Mouse (Mus musculus) macrophage (primary cell): ENCODE results near the gene Mfap4. TPM values are rescaled to one million over a fixed set of nuclear protein-coding genes. Genes with fewer than 3 reads are reported as not detected.

Source experiments
- H3K27ac ChIP-seq: fragments of 350-480 bp; formaldehyde crosslinking; 2 replicates; pipeline ENCODE4 v1.9.0; 2021
- H3K36me3 ChIP-seq: fragments of 350-480 bp; formaldehyde crosslinking; 2 replicates; pipeline ENCODE4 v1.9.0; 2021; ENCODE audit errors: inconsistent target
- H3K4me3 ChIP-seq: fragments of 350-480 bp; formaldehyde crosslinking; 2 replicates; pipeline ENCODE4 v1.9.0; 2021; ENCODE audit errors: inconsistent target
- H3K79me2 ChIP-seq: fragments of 350-480 bp; formaldehyde crosslinking; 2 replicates; pipeline ENCODE4 v1.9.0; 2021; ENCODE audit errors: inconsistent target
- WGBS: methylation state at CpG from one replicate; pipeline ENCODE4 v1.1.7; 2026; ENCODE audit warnings: inconsistent platforms; ENCODE audit not compliant: missing documents; 5-methylcytosine and 5-hydroxymethylcytosine counted together
- polyA plus RNA-seq: library from polyadenylated mRNA; stranded (reverse); fragments of 250-400 nt; gene quantifications from 3 replicates; pipeline ENCODE4 v1.2.4, GENCODE M21; 2018; ENCODE audit warnings: inconsistent platforms

Gene Mfap4
- polyA plus RNA-seq, 1 experiment from 2014 or later: not detected

DNA sequence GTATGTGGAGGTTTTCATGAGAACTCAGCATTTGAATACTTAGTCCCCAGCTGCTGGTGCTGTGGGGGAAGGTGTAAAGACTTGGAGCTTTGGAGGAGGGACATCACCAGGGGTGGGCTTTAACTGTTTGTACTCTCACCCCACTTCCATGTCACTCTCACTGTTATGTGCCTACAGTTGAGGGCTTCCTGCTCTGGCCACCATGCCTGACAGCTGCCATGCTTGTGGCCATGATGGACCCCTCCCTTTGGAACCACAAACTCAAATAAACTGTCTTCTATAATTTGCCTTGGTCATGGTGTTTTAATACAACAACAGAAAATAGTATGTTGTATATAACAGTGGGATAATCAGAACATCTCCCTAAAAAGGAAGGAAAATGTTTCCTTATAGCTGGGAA is 14.4 kb upstream of the Mfap4 start:
- no peaks in the 10 kb centered on the region for H3K79me2 ChIP-seq
- no peaks in the 10 kb centered on the region for H3K36me3 ChIP-seq
- no peak overlapping the region for H3K27ac ChIP-seq
- no peak overlapping the region for H3K4me3 ChIP-seq

DNA sequence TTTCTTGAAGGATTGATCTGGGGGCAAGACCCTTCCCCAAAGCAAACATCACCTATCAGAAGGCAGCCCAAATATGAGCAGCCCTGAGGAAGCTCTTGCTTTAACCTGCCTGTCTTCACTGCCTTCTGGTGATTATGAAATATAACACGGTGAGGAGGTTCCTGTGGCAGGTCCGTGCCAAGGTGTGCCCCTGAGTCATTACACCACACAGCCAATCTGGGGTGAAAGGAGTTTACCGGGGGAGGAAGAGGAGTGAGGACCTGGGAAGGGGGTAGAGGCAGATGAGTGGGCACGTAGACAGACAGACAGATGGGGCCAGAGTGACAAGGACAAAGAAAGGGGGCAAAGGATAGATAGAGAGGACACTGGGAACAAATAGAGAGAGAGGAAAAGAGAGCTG is 11.6 kb upstream of the Mfap4 start:
- Histone ChIP-seq H3K79me2 (no peaks in the 10 kb centered on the region), H3K27ac (no peak overlapping the region), H3K36me3 (no peaks in the 10 kb centered on the region), H3K4me3 (no peak overlapping the region)
- 61% methylated on average over 4 of the region's 4 CpGs for WGBS

DNA sequence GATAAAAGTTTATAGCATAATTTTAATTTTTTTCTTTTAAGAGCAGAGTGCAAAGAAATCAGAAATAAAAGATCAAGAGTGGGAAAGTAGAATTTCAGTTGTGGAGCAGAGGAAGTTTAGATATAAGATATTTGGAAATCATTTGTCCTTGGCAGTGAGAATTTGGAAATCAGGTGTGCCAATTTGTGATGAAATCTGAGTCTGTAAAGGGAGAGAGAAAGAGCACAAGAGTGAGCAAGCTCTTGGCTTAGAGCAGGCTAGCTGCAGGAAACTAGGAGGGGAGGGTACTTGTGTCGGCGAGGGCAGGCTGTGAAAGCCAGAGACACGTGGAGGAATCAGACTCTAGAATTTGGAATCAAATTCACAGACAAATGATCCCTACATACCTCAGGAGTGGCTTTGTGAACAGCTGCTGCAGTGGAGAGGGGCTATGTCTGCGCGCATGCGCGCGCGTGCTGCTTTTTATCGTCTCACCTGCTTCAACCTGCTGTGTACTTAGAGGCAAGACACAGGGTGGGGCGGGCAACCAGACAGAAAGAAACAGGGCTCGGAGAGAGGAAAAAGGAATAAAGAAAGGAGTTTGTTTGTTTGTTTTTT is 8.3 kb upstream of the Mfap4 start:
- WGBS: 67% methylated on average over 12 of the region's 12 CpGs
- H3K27ac ChIP-seq: no peak overlapping the region
- H3K4me3 ChIP-seq: no peak overlapping the region
- no peaks in the 10 kb centered on the region for H3K36me3 ChIP-seq
- H3K79me2 ChIP-seq: no peaks in the 10 kb centered on the region

DNA sequence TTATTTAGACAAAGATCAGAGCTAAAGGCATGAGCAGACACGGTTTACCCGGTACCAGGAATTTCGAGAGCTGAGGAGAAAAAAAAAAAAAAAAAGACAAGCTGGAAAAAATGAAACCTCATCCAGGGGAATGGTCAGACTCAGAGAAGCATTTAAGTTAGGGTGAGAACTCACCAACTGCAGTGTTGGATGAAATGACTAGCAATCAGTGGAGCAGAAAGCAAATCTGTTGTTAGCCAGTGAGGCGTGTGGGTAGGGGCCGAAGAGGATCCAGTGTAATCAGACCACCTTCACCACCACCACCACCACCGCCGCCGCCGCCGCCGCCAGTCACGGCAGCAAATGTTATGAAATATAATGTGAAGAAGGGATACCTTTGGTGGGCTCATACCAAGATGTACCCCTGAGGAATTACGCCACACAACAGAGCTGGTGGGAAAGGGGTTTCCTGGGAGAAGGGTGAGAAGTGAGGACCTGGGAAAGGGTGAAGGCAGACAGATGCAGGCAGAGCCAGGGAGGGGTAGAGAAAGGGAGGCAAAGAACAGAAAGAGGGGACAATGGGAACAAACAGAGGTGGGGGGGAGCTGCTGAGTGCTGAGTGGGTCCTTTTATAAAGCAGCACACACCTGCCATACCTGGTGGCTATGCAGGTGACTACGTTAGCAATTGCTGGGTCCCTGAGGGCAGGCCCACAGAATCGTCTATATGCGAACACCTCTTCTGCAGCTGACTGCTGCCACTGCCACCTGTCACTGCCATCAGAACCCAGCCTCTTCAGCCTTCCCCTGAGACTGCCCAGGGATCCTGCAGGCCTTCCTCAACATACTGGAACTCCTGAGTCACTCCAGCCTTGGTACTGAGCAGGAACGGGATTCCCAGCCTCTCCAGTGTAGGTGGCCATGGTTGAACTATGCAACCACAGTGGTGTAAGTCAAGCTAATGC is 7.4 kb upstream of the Mfap4 start:
- no peaks in the 10 kb centered on the region for H3K36me3 ChIP-seq
- WGBS: 86% methylated on average over 16 of the region's 17 CpGs

DNA sequence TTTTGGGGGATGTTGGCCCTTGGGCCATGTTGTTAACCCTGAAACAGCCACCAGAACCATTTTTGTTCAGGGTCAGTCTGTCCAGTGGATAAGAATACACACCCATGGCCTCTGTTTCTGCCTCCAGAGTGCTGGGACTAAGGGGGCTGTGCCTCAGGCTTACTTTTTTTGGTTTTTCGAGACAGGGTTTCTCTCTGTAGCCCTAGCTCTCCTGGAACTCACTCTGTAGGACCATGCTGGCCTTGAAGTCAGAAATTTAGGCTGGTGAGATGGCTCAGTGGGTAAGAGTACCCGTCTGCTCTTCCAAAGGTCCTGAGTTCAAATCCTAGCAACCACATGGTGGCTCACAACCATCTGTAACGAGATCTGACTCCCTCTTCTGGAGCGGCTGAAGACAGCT is 6.4 kb upstream of the Mfap4 start:
- 97% methylated on average over 4 of the region's 4 CpGs for WGBS
- Histone ChIP-seq H3K4me3 (no peak overlapping the region), H3K27ac (no peak overlapping the region), H3K36me3 (no peaks in the 10 kb centered on the region), H3K79me2 (no peaks in the 10 kb centered on the region)

More for the DNA sequence above, 7.4 kb upstream of the Mfap4 start:
- Histone ChIP-seq H3K27ac (no peak overlapping the region), H3K79me2 (no peaks in the 10 kb centered on the region), H3K4me3 (no peak overlapping the region)

DNA sequence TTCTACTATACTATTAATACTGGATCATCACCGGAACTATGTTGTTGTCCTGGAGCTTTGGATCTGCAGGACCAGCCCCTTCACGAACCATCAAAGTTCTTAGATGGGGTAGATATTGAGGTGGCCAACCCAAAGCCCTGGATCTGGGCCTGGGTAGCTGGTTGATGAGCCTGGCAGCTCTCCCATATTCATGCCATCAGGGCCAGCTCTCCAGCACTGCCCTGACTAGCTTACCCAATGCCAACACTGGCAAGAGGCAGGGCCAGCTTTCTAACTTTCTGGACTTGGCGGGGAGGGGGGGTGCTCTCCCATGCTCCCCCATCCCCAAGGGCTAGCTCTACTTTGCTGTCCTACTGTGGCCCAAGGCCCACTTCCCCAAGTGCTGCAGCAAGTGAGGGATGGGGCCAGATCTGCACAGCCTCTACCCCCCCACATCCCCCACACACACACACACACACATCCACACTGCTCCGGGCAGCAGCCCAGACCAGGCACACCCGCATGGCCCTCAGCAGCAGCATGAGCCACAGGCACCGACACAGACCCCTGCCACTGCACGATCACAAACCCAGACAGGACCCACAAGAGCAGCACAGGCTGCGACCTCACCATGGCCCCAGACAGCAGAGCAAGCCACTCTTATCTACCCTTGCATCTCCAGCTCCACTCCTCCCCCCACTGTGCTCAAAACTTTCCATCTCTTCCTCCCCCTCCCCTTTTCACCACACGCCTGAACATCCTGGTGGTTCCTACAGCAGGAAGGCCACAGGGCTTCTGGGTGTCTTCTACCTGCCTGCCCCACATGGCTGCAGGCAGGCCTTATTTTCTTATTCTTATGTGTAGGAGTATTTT is 3.8 kb upstream of the Mfap4 start:
- Histone ChIP-seq H3K4me3 (no peak overlapping the region), H3K36me3 (no peaks in the 10 kb centered on the region), H3K79me2 (no peaks in the 10 kb centered on the region), H3K27ac (no peak overlapping the region)
- 72% methylated on average over 9 of the region's 9 CpGs for WGBS

DNA sequence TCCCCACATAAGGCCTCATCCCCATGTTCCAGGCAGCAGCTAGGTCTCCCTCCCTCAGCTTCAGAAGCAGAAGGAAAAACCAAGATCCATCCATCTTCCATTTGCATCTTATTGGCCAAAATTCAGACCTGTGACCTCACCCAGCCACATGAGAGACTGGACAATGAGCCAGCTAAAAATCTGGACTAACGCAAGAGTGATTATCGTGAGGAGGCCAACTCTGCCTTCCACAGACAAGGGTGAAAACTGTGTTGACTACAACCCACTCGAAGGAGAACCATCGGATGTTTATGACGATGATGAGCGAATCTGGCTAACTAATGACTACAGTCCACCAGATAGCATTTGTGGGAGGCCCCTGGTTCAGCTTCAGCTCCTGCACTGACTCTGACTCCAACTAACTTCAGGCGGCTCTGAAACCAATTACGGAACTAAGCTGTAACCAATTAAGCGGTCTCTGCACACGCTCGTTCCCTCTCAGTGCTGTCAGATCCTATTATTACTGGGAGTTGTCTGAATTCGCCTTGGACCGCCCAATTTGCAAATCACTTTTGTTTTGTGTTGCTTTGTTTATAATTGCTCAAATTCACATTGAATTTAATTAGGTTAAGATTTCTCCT is 1.9 kb upstream of the Mfap4 start:
- no peak overlapping the region for H3K27ac ChIP-seq
- H3K4me3 ChIP-seq: no peak overlapping the region
- H3K36me3 ChIP-seq: no peaks in the 10 kb centered on the region
- 95% methylated on average over 13 of the region's 13 CpGs for WGBS
- no peaks in the 10 kb centered on the region for H3K79me2 ChIP-seq

DNA sequence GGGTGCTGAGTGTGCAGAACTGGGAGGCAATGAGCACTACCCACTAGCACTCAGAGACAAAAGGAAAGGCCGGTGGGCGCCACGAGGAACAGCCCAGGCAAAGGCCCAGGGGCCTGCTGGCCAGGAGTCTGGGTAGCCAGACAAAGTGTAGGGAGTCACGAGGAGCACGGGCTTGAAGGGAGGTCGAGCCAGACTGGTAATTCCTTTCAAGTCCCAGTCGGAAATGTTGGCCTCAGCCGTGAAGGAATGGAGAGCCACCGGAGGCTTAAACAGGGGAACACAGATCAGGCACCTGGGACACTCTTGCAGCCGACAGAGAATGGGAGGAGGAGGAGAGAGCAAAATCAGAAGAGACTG is 997 bp upstream of the Mfap4 start:
- 66% methylated on average over 10 of the region's 10 CpGs for WGBS
- no peaks in the 10 kb centered on the region for H3K79me2 ChIP-seq
- peaks cover 5% of the 10 kb centered on the region for H3K36me3 ChIP-seq
- H3K4me3 ChIP-seq: no peak overlapping the region
- no peak overlapping the region for H3K27ac ChIP-seq

DNA sequence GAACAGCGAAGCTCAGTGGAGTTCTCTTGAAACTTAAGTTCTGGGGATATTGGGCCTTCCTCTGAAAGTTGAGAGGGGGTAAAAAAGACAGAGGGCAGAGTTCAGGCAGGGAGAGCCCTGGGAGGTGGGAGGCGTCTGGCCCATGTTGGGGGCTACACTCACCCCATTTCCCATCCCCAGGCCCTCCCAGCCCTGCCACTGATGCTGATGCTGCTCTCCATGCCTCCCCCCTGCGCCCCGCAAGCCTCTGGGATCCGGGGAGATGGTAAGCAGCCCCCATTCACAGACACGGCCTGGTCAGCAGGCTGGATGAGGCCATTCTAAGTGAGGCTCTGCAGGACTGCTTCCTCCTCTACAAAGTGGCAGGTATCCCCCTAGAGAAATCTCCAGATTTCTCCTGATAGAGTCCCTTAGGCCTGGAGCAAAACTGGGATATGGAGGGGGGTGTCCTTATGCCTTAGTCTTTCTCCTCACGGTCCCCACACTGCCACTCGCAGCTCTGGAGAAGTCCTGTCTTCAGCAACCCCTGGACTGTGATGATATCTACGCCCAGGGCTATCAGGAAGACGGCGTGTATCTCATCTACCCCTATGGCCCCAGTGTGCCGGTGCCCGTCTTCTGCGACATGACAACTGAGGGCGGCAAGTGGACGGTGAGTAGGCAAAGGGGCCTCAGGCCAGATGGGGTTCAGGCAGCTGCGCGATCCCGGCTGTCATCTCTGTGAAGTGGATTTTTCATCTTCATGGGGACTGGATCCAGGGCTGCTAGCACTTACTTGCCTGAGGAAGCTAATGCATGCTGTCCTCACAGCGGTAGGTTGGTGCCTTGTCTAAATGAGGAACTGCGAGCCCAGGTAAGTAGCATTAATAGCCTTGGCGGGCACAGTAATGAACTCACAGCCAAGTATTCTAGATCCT is 568 bp downstream of the Mfap4 start:
- no peak overlapping the region for H3K4me3 ChIP-seq
- peaks cover 17% of the 10 kb centered on the region for H3K36me3 ChIP-seq
- no peak overlapping the region for H3K27ac ChIP-seq
- peaks cover 4% of the 10 kb centered on the region; the same call in 1 of the 2 replicates for H3K79me2 ChIP-seq
- 90% methylated on average over 22 of the region's 22 CpGs for WGBS

DNA sequence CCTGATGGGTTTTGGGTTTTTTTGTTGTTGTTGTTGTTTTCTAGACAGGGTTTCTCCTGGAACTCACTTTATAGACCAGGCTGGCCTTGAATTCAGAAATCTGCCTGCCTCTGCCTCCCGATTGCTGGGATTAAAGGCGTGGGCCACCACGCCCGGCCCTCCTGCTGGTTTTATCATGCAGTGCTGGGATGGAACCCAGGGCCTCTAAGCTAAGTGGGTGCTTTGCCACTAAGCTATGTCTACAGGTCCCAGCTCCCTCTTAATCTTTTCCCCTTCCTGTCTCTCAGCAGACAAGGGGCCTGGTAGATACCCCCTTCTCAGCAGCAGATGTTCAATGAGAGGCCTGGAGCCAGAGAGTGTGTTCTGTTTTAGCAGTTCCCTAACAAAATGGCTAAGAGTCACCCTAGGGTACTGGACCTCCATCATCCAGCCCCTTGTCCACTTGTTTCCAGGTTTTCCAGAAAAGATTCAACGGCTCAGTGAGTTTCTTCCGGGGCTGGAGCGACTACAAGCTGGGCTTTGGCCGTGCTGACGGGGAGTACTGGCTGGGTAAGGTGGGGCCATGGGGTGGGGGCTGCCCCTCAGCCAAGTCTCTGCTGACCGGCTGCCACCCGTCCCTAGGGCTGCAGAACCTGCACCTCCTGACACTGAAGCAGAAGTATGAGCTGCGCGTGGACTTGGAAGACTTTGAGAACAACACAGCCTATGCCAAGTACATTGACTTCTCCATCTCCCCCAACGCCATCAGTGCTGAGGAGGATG is 1.4 kb downstream of the Mfap4 start:
- Histone ChIP-seq H3K79me2 (peaks cover 12% of the 10 kb centered on the region; the same call in 1 of the 2 replicates), H3K36me3 (peaks cover 25% of the 10 kb centered on the region), H3K27ac (no peak overlapping the region), H3K4me3 (no peak overlapping the region)
- 94% methylated on average over 14 of the region's 14 CpGs for WGBS

DNA sequence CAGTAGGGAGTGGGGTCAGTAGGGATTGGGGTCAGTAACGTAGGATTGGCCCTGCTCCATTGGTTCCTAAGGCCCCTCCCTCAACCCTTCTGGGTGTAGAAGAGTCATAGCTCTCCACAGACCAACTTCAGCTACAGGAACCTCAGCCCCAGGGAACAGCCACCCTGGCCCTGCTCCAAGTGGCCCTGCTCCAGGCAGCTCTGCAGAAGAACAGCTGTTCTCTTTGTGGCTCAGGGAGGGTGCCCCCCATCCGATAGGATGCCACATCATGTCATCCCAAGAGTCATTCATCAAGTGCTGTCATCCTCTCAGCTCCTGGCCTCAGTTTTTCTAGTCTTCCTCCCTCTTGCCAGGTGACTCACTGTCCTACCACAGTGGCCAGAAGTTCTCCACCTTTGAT is 2.2 kb downstream of the Mfap4 start:
- peaks cover 20% of the 10 kb centered on the region for H3K79me2 ChIP-seq

DNA sequence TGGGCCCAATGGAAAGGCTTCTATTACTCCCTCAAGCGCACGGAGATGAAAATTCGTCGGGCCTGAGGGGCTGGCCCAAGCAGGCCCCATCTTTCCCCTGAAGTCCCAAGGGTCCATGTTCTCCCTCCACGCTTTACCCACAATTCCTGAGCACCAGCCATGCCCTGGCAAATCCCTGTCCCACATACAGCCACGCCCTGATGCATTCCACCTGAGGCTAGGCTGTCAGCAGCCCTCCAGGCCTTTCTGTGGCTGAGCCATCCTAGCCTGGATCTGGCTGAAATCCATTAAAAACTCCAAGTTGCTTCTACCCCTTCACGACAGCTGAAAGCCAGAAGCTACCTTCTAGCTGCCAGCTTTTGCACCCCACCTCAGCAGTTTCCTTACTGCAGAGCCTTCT is 2.7 kb downstream of the Mfap4 start:
- Histone ChIP-seq H3K79me2 (peaks cover 25% of the 10 kb centered on the region), H3K36me3 (peaks cover 34% of the 10 kb centered on the region), H3K4me3 (no peak overlapping the region), H3K27ac (no peak overlapping the region)
- 93% methylated on average over 7 of the region's 7 CpGs for WGBS

More for the DNA sequence above, 2.2 kb downstream of the Mfap4 start:
- WGBS: 78% methylated on average over 2 of the region's 2 CpGs
- no peak overlapping the region for H3K27ac ChIP-seq
- H3K36me3 ChIP-seq: peaks cover 33% of the 10 kb centered on the region
- H3K4me3 ChIP-seq: no peak overlapping the region

DNA sequence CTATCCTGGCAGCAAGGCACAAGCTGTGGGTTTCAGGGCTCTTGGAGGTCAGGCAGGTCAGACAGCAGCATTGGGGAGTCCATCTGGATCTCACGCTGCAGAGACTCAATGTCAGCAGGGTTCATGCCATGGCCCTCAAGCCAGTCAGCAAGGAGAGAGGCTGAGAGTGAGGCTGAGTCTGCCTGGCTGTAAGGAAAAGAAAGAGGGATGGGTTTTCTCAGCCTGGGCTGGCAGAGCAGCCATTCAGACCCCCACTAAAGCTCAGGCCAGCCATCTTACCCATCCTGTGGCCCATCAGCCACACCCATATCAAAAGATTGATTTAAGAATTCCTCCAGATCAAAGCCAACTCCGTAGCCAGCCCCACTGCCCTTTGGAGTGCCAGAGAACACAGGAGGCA is 3.9 kb downstream of the Mfap4 start:
- peaks cover 33% of the 10 kb centered on the region for H3K79me2 ChIP-seq
- H3K4me3 ChIP-seq: no peak overlapping the region
- no peak overlapping the region for H3K27ac ChIP-seq
- WGBS: 94% methylated on average over 2 of the region's 2 CpGs
- peaks cover 34% of the 10 kb centered on the region for H3K36me3 ChIP-seq
